Mouse (Mus musculus): Measurements from ENCODE around the gene Spata22. TPM values are rescaled to one million over a fixed set of nuclear protein-coding genes. Genes with fewer than 3 reads are reported as not detected.

Gene Spata22
- total and polyA plus RNA-seq, 3 experiments, result not detected

GRCm38 (mm10) chr11:73281528-73282027, 48.0 kb upstream of the Spata22 start:
- Histone ChIP-seq H3K4me3 (replicated peaks in 1 of 3; ENCODE audit: low read depth in 2 of 3, low read length in 2 of 3, poor library complexity in 1 of 3) (peak overlapping the region; percentile 12 to 20 (median 19)), H3K36me3 (replicated peaks in 1 of 2; ENCODE audit: control insufficient read depth in 1 of 2, insufficient read depth in 1 of 2, low read length in 1 of 2) (no peaks in the 10 kb centered on the region), H3K4me2 (ENCODE audit: insufficient read depth, low read depth, poor library complexity, severe bottlenecking) (peak overlapping the region; percentile 48; the same call in 1 of the 2 replicates), H3K27ac (ENCODE audit: insufficient read depth, low read depth) (no peak overlapping the region), H3K4me1 (ENCODE audit: control insufficient read depth in 1 of 2, insufficient read depth in 2 of 2) (peaks cover 18 to 37% of the 10 kb centered on the region in 2 experiments), H3K79me2 (replicated peaks; ENCODE audit: control insufficient read depth, extremely low read depth, insufficient read depth, poor library complexity, severe bottlenecking) (no peaks in the 10 kb centered on the region), H3K27me3 (replicated peaks) (peaks cover 93% of the 10 kb centered on the region), H3K9me3 (replicated peaks; ENCODE audit: low read length) (no peaks in the 10 kb centered on the region), H3K9ac (ENCODE audit: insufficient read depth, low read depth) (no peak overlapping the region)
- in situ Hi-C loops (cut with MboI; ENCODE audit: low pct_ligation_motif_present, low pct_unique_long_range_greater_than_20kb, low sequenced_read_pairs) (loop anchor here (10.0 to 25.0 kb wide), 2 partner anchors 147 to 1081 kb away; partner anchors contain the start of genes Haspin, Olfr411 and Olfr412), dilution Hi-C loops (cut with MboI; ENCODE audit: extremely low pct_ligation_motif_present, extremely low pct_unique_long_range_greater_than_20kb, low sequenced_read_pairs) (no loop called here)
- peak; percentile 74 for DNase-seq (ENCODE audit: extremely low read depth)
- TF ChIP-seq MEF2A (IDR thresholded peaks at IDR 0.05; ENCODE audit: borderline replicate concordance, low read depth, low read length) (peak; percentile 56; the same call in 1 of the 2 replicates), GABPA (IDR thresholded peaks at IDR 0.05; ENCODE audit: insufficient replicate concordance, low read depth, low read length) (no peak), POLR2A (IDR thresholded peaks at IDR 0.05; ENCODE audit: low read depth, low read length) (no peak), TBP (conservative IDR thresholded peaks at IDR 0.05; ENCODE audit: low read depth, low read length) (no peak), MXI1 (IDR thresholded peaks at IDR 0.05; ENCODE audit: low read depth, low read length) (0 out of 2 replicates have a peak, but pooled peaks have one; percentile 35), NRF1 (IDR thresholded peaks at IDR 0.05; ENCODE audit: low read depth, low read length) (peak; percentile 82), RCOR1 (conservative IDR thresholded peaks at IDR 0.05; ENCODE audit: low read depth, low read length) (no peak), JUND (conservative IDR thresholded peaks at IDR 0.05; ENCODE audit: low read depth, low read length) (no peak), JUN (IDR thresholded peaks at IDR 0.05; ENCODE audit: insufficient read depth, low read depth, low read length) (no peak), BHLHE40 (IDR thresholded peaks at IDR 0.05; ENCODE audit: low read depth, low read length) (peak; percentile 33; the same call in 1 of the 2 replicates), USF1 (IDR thresholded peaks at IDR 0.05; ENCODE audit: low read depth, low read length) (no peak), CHD2 (IDR thresholded peaks at IDR 0.05; ENCODE audit: low read length) (no peak), PAX5 (IDR thresholded peaks at IDR 0.05; ENCODE audit: low read length) (no peak), UBTF (IDR thresholded peaks at IDR 0.05; ENCODE audit: low read depth, low read length) (no peak), RAD21 (IDR thresholded peaks at IDR 0.05; ENCODE audit: low read depth, low read length) (peak; percentile 66), MAFK (IDR thresholded peaks at IDR 0.05; ENCODE audit: insufficient replicate concordance, low read length) (peak; percentile 64; the same call in 1 of the 2 replicates), ETS1 (conservative IDR thresholded peaks at IDR 0.05; ENCODE audit: low read depth, low read length) (peak; percentile 30; the same call in 1 of the 2 replicates), SMC3 (IDR thresholded peaks at IDR 0.05; ENCODE audit: low read depth, low read length) (peak; percentile 39), POLR2AphosphoS2 (IDR thresholded peaks at IDR 0.05; ENCODE audit: low read depth, low read length) (no peak), MYC (IDR thresholded peaks at IDR 0.05; ENCODE audit: low read depth, low read length) (0 out of 2 replicates have a peak, but pooled peaks have one; percentile 23), MAZ (IDR thresholded peaks at IDR 0.05; ENCODE audit: low read depth, low read length) (peak; percentile 65), MAX (IDR thresholded peaks at IDR 0.05; ENCODE audit: low read length) (no peak), KAT2A (IDR thresholded peaks at IDR 0.05; ENCODE audit: insufficient replicate concordance, low read length) (no peak), ZMIZ1 (IDR thresholded peaks at IDR 0.05; ENCODE audit: low read depth, low read length) (no peak), CTCF (conservative IDR thresholded peaks at IDR 0.05 in 1 of 2, IDR thresholded peaks at IDR 0.05 in 1 of 2; ENCODE audit: low read depth in 2 of 2, low read length in 2 of 2) (peak in 1 of 2 experiments; percentile 65; a peak in 2 of 4 replicates), IRF4 (IDR thresholded peaks at IDR 0.05; ENCODE audit: low read depth, low read length) (0 out of 2 replicates have a peak, but pooled peaks have one; percentile 38), HCFC1 (IDR thresholded peaks at IDR 0.05; ENCODE audit: low read depth, low read length) (no peak; the same call in 1 of the 2 replicates), NELFE (IDR thresholded peaks at IDR 0.05; ENCODE audit: low read depth, low read length) (peak; percentile 32; the same call in 1 of the 2 replicates), EP300 (IDR thresholded peaks at IDR 0.05; ENCODE audit: low read length) (no peak)

All from CH12.LX (cell line).